Mouse (Mus musculus) MEL (cell line): ENCODE data around the gene Golga4. TPM values are rescaled to one million over a fixed set of nuclear protein-coding genes. Genes with fewer than 3 reads are reported as not detected.
A peak's percentile ranks its signal among the peaks of the same experiment; 100 is the strongest.

ENCODE experiments used
- DNase-seq: peaks from one replicate; pipeline ENCODE4 v3.0.0; 2011; ENCODE audit warnings: low read depth, low spot score
- H3K27ac ChIP-seq: 2 replicates; pipeline ENCODE4 v1.5.1; 2012; ENCODE audit warnings: low read depth, mild to moderate bottlenecking, control low read depth, low read length, moderate library complexity; ENCODE audit not compliant: control insufficient read depth
- H3K27me3 ChIP-seq, 2 experiments: fragments of 150-350 bp in 1 of 2; sonication (generic) in 1 of 2; 2 replicates each; pipeline ENCODE4 v1.6.1; 2012; ENCODE audit warnings: low read length in 2 of 2, mild to moderate bottlenecking in 2 of 2, improper control_type of control experiment in 1 of 2, moderate library complexity in 1 of 2; ENCODE audit not compliant: insufficient read depth in 2 of 2, control insufficient read depth in 1 of 2
- H3K36me3 ChIP-seq, 2 experiments: 2 replicates each; pipeline ENCODE4 v1.6.1; 2012 to 2014; ENCODE audit warnings: low read length in 2 of 2, improper control_type of control experiment in 1 of 2, inconsistent platforms in 1 of 2, mild to moderate bottlenecking in 1 of 2; ENCODE audit not compliant: insufficient read depth in 2 of 2, control insufficient read depth in 1 of 2
- H3K4me1 ChIP-seq, 2 experiments: fragments of 150-350 bp in 1 of 2; sonication (generic) in 1 of 2; 2 replicates each; pipeline ENCODE4 v1.6.1; 2012; ENCODE audit warnings: low read length in 2 of 2, improper control_type of control experiment in 1 of 2, mild to moderate bottlenecking in 1 of 2; ENCODE audit not compliant: insufficient read depth in 2 of 2, control insufficient read depth in 1 of 2
- H3K4me3 ChIP-seq, 2 experiments: fragments of 150-350 bp in 1 of 2; sonication (generic) in 1 of 2; 2 replicates each; pipeline ENCODE4 v1.5.1; 2012; ENCODE audit warnings: low read depth in 2 of 2, low read length in 2 of 2, mild to moderate bottlenecking in 2 of 2, moderate library complexity in 2 of 2, control low read depth in 1 of 2, improper control_type of control experiment in 1 of 2; ENCODE audit not compliant: control insufficient read depth in 1 of 2, insufficient read depth in 1 of 2
- H3K79me2 ChIP-seq: 2 replicates; pipeline ENCODE4 v1.6.1; 2012; ENCODE audit warnings: mild to moderate bottlenecking, low read length, moderate library complexity; ENCODE audit not compliant: control insufficient read depth, poor library complexity, insufficient read depth
- H3K9ac ChIP-seq: 2 replicates; pipeline ENCODE4 v1.6.1; 2012; ENCODE audit warnings: low read depth, mild to moderate bottlenecking, control low read depth, low read length, moderate library complexity; ENCODE audit not compliant: control insufficient read depth, poor library complexity, severe bottlenecking
- H3K9me3 ChIP-seq: fragments of 150-350 bp; sonication (generic); replicated peaks from 2 replicates; pipeline ENCODE4 v1.6.1; 2012; ENCODE audit warnings: mild to moderate bottlenecking, low read length, improper control_type of control experiment, moderate library complexity; ENCODE audit not compliant: insufficient read depth
- BHLHE40 ChIP-seq: IDR thresholded peaks from 2 replicates; pipeline ENCODE4 v1.6.1; 2012; ENCODE audit warnings: low read depth, mild to moderate bottlenecking, inconsistent platforms, low read length, improper control_type of control experiment, borderline replicate concordance
- CHD2 ChIP-seq: IDR thresholded peaks from 2 replicates; pipeline ENCODE4 v1.6.1; 2011; ENCODE audit warnings: low read length, improper control_type of control experiment
- EP300 ChIP-seq, 2 experiments: IDR thresholded peaks; 2 replicates each; pipeline ENCODE4 v1.6.1; 2011; ENCODE audit warnings: improper control_type of control experiment in 2 of 2, low read length in 2 of 2, low read depth in 1 of 2, mild to moderate bottlenecking in 1 of 2
- GABPA ChIP-seq: IDR thresholded peaks from 2 replicates; pipeline ENCODE4 v1.6.1; 2012; ENCODE audit warnings: low read depth, mild to moderate bottlenecking, inconsistent platforms, low read length, improper control_type of control experiment, moderate library complexity
- GATA1 ChIP-seq: IDR thresholded peaks from 2 replicates; pipeline ENCODE4 v1.6.1; 2011; ENCODE audit warnings: low read depth, low read length, improper control_type of control experiment
- JUND ChIP-seq: IDR thresholded peaks from 2 replicates; pipeline ENCODE4 v1.6.1; 2011; ENCODE audit warnings: low read depth, mild to moderate bottlenecking, improper control_type of control experiment, low read length
- KAT2A ChIP-seq: conservative IDR thresholded peaks from 2 replicates; pipeline ENCODE4 v1.6.1; 2012; ENCODE audit warnings: low read depth, low read length, improper control_type of control experiment, inconsistent platforms
- MAX ChIP-seq: IDR thresholded peaks from 2 replicates; pipeline ENCODE4 v1.6.1; 2011; ENCODE audit warnings: low read length, improper control_type of control experiment
- MEF2A ChIP-seq: IDR thresholded peaks from 2 replicates; pipeline ENCODE4 v1.6.1; 2014; ENCODE audit warnings: low read depth, mild to moderate bottlenecking, inconsistent platforms, low read length, improper control_type of control experiment; ENCODE audit not compliant: poor library complexity, insufficient replicate concordance, severe bottlenecking; ENCODE audit errors: extremely low read depth
- MXI1 ChIP-seq: IDR thresholded peaks from 2 replicates; pipeline ENCODE4 v1.6.1; 2011; ENCODE audit warnings: mild to moderate bottlenecking, low read depth, low read length, improper control_type of control experiment
- MYC ChIP-seq: IDR thresholded peaks from 2 replicates; pipeline ENCODE4 v1.6.1; 2011; ENCODE audit warnings: low read depth, mild to moderate bottlenecking, low read length, improper control_type of control experiment, moderate library complexity
- NELFE ChIP-seq: IDR thresholded peaks from 2 replicates; pipeline ENCODE4 v1.6.1; 2011; ENCODE audit warnings: low read depth, low read length, improper control_type of control experiment
- POLR2A ChIP-seq, 2 experiments: IDR thresholded peaks; 2 replicates each; pipeline ENCODE4 v1.6.1; 2011 to 2012; ENCODE audit warnings: low read length in 2 of 2, mild to moderate bottlenecking in 2 of 2, control low read depth in 1 of 2, improper control_type of control experiment in 1 of 2, low read depth in 1 of 2, moderate library complexity in 1 of 2; ENCODE audit not compliant: control insufficient read depth in 1 of 2, insufficient read depth in 1 of 2, poor library complexity in 1 of 2
- RAD21 ChIP-seq: IDR thresholded peaks from 2 replicates; pipeline ENCODE4 v1.6.1; 2011; ENCODE audit warnings: mild to moderate bottlenecking, low read depth, low read length, improper control_type of control experiment
- RCOR1 ChIP-seq: IDR thresholded peaks from 2 replicates; pipeline ENCODE4 v1.6.1; 2012; ENCODE audit warnings: low read depth, mild to moderate bottlenecking, inconsistent platforms, low read length, improper control_type of control experiment
- SMC3 ChIP-seq: IDR thresholded peaks from 2 replicates; pipeline ENCODE4 v1.6.1; 2011; ENCODE audit warnings: low read depth, low read length, improper control_type of control experiment
- TAL1 ChIP-seq: IDR thresholded peaks from 2 replicates; pipeline ENCODE4 v1.6.1; 2012; ENCODE audit warnings: mild to moderate bottlenecking, inconsistent platforms, low read length, moderate library complexity, mixed read lengths
- TBP ChIP-seq: IDR thresholded peaks from 2 replicates; pipeline ENCODE4 v1.8.0; 2011; ENCODE audit warnings: low read depth, low read length, improper control_type of control experiment
- USF1 ChIP-seq: IDR thresholded peaks from 2 replicates; pipeline ENCODE4 v1.6.1; 2014; ENCODE audit warnings: low read depth, mild to moderate bottlenecking, inconsistent platforms, low read length, improper control_type of control experiment, moderate library complexity
- USF2 ChIP-seq, 2 experiments: IDR thresholded peaks; 2 replicates each; pipeline ENCODE4 v1.6.1; 2011 to 2012; ENCODE audit warnings: improper control_type of control experiment in 2 of 2, low read length in 2 of 2, borderline replicate concordance in 1 of 2, inconsistent platforms in 1 of 2, low read depth in 1 of 2, mild to moderate bottlenecking in 1 of 2; ENCODE audit not compliant: insufficient read depth in 1 of 2
- ZKSCAN1 ChIP-seq: IDR thresholded peaks from 2 replicates; pipeline ENCODE4 v1.6.1; 2012; ENCODE audit warnings: low read depth, mild to moderate bottlenecking, inconsistent platforms, low read length, improper control_type of control experiment, moderate library complexity
- ZMIZ1 ChIP-seq: IDR thresholded peaks from 2 replicates; pipeline ENCODE4 v1.6.1; 2012; ENCODE audit warnings: low read depth, mild to moderate bottlenecking, inconsistent platforms, low read length, improper control_type of control experiment, moderate library complexity
- ZNF384 ChIP-seq: IDR thresholded peaks from 2 replicates; pipeline ENCODE4 v1.6.1; 2012; ENCODE audit warnings: low read depth, mild to moderate bottlenecking, inconsistent platforms, low read length, improper control_type of control experiment
- polyA plus RNA-seq, 2 experiments: library from polyadenylated mRNA; stranded (reverse) in 1 of 2; unstranded in 1 of 2; fragments of >175 nt in 1 of 2; fragments of >200 nt in 1 of 2; gene quantifications; 2 replicates each; pipeline versions ENCODE4 v1.2.1 to v1.2.4; 2012; ENCODE audit warnings: low replicate concordance in 2 of 2, low read depth in 1 of 2; ENCODE audit not compliant: insufficient read length in 2 of 2, insufficient read depth in 1 of 2, missing spikeins in 1 of 2
- total RNA-seq: library from RNA; depleted of rRNA; stranded (reverse); fragments of 300-350 nt; gene quantifications from 2 replicates; pipeline ENCODE4 v1.2.3, GENCODE M21; 2012

The Golga4 gene
- total and polyA plus RNA-seq, 3 experiments: 29.8 to 465 (median 38.9) TPM

- peaks cover 0 to 26% of the 10 kb centered on the region in 2 experiments; a peak in 2 of 4 replicates for H3K36me3 ChIP-seq
- no peak overlapping the region for H3K4me3 ChIP-seq
These were observed 2.5 kb downstream of the Golga4 start for GRCm38 (mm10) chr9:118508601-118509000.

DNA sequence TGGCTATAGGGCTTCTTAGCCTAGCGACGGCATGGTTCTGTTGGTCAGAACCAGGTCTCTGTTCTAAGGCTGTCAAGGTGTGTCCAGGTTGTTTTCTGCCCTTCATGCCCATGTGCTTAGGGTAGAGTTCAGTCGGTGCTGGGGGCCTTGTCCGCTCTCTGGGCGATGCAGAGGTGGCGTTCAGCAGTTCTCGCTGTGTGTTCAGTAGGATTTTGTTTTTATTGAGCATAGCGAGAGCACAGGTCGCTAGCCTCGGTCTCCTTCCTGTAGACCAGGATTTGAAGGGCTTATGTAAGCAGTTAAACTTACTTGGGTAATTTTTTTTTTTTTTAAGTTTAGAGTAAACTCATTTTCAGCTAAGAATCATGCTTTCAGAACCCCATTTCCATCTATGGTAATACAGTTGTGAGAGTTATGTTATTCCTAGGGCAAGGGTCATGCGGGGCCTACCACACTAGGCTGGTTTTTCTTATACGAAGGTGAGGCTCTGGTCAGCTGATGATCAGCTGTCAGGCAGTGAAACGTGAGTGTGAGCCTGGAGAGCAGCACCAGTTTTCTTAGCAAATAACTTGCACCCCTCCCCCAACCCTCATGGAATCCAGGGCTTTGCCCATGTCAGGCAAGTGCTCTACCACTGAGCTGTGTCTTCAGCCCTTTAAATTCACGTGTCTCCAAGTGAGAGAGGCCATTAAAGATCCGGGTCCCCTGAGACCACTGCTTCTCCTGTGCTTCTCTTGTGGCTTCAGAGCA, 5.0 kb downstream of the Golga4 start:
- Histone ChIP-seq H3K4me1 (peaks cover 28 to 35% of the 10 kb centered on the region in 2 experiments), H3K4me3 (no peak overlapping the region), H3K36me3 (peaks cover 5 to 44% of the 10 kb centered on the region in 2 experiments), H3K27ac (no peak overlapping the region), H3K79me2 (peaks cover 55% of the 10 kb centered on the region), H3K27me3 (no peaks in the 10 kb centered on the region), H3K9me3 (no peaks in the 10 kb centered on the region), H3K9ac (no peak overlapping the region)
- no peak for DNase-seq
- TF ChIP-seq USF2 (IDR thresholded peaks at IDR 0.05; ENCODE audit: borderline replicate concordance in 1 of 2, insufficient read depth in 1 of 2, low read depth in 1 of 2, low read length in 2 of 2) (no peak), ZNF384 (no peak), RAD21 (no peak), NELFE (no peak), CHD2 (no peak), TAL1 (no peak)

More at GRCm38 (mm10) chr9:118508601-118509000, 2.5 kb downstream of the Golga4 start:
- Histone ChIP-seq H3K9ac (no peak overlapping the region), H3K79me2 (peaks cover 59% of the 10 kb centered on the region), H3K27ac (no peak overlapping the region), H3K27me3 (no peaks in the 10 kb centered on the region), H3K9me3 (no peaks in the 10 kb centered on the region), H3K4me1 (peaks cover 20 to 23% of the 10 kb centered on the region in 2 experiments)
- DNase-seq: no peak
- TF ChIP-seq BHLHE40 (no peak), ZKSCAN1 (no peak)

DNA sequence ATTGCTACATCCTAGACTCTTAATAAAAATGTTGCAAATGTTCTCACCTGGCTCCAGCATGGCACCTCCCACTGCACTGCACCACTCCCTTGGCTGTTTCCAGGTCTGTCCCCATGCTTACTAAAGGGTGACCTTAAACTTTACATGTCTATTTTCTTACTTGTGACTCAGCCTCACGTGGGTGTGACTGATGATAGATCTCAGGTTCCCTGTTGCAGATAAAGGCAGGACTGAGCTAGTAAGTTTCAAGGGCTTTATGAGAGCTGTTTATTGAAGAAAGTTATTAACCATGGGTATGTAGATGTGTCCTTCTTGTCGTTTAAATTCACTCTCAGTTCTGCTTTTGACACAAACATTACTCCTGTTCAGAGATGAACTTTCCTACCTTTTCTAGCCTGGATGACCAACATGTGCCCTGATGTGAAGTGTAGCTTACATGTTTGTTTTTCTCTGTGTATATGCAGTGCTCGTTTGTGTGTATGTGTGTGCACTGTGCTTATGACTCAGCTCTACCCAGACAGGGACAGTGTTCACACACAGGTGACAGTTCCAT, 6.7 kb downstream of the Golga4 start:
- peaks cover 8 to 49% of the 10 kb centered on the region in 2 experiments for H3K36me3 ChIP-seq
- no peaks in the 10 kb centered on the region for H3K27me3 ChIP-seq
- DNase-seq: peak; percentile 68
- H3K9ac ChIP-seq: peak overlapping the region; percentile 23; the same call in 1 of the 2 replicates
- no peaks in the 10 kb centered on the region for H3K9me3 ChIP-seq
- H3K27ac ChIP-seq: peak overlapping the region; percentile 70
- H3K79me2 ChIP-seq: peaks cover 43% of the 10 kb centered on the region
- H3K4me3 ChIP-seq: no peak overlapping the region
- H3K4me1 ChIP-seq: peaks cover 28 to 40% of the 10 kb centered on the region in 2 experiments
- TF ChIP-seq MYC: peak; percentile 54; the same call in 1 of the 2 replicates
- TF ChIP-seq GABPA: no peak; the same call in 1 of the 2 replicates
- peak; percentile 78 for TF ChIP-seq MXI1
- TF ChIP-seq ZNF384: no peak
- 0 out of 2 replicates have a peak, but pooled peaks have one; percentile 45 for TF ChIP-seq JUND
- TF ChIP-seq USF1: peak; percentile 84
- no peak for TF ChIP-seq TBP
- TF ChIP-seq GATA1: peak; percentile 52; the same call in 1 of the 2 replicates
- no peak for TF ChIP-seq SMC3
- TF ChIP-seq KAT2A: no peak
- TF ChIP-seq NELFE: no peak
- TF ChIP-seq POLR2A (IDR thresholded peaks at IDR 0.05; ENCODE audit: control insufficient read depth in 1 of 2, insufficient read depth in 1 of 2, low read depth in 1 of 2, low read length in 2 of 2, poor library complexity in 1 of 2): no peak
- TF ChIP-seq MEF2A: peak; percentile 67; the same call in 1 of the 2 replicates
- no peak for TF ChIP-seq TAL1
- peak; percentile 48; the same call in 1 of the 2 replicates for TF ChIP-seq MAX
- peak; percentile 33 to 43; a peak in 3 of 4 replicates for TF ChIP-seq EP300 (IDR thresholded peaks at IDR 0.05; ENCODE audit: low read depth in 1 of 2, low read length in 2 of 2)
- no peak for TF ChIP-seq RCOR1
- no peak for TF ChIP-seq ZMIZ1
